Mouse (Mus musculus): ENCODE results near the gene Sema3b.
A peak's percentile ranks its signal among the peaks of the same experiment; 100 is the strongest.

Gene Sema3b

DNA sequence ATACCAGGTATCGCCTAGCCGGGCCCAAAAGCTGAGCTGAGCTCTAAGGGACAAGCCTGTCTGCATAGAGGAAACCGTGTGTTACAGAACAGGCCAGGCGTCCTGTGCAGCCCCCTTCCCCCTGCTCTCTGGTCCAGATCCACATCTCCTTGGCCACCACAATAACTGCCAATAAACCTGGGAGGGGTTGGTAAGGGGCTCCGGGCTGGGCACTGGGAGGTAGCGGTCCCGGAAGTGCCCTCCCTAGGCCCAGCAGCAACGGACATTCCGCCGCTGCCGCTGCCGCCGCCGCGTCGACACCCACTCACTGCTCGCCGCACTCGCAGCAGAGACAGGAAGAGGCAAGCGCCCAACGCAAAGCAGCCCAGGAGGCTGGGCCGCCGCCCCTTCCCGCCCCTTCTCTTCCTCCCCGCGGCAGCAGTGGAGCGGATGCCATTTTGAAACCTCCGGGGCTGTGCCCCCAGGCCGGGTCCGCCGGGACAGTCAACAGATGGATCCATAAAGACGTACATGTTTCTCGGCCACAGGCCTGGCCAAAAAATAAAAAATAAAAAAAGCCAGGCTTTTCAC lies 24.1 kb upstream of the Sema3b start:
- peak; percentile 87 for DNase-seq (ENCODE audit: low spot score)

DNA sequence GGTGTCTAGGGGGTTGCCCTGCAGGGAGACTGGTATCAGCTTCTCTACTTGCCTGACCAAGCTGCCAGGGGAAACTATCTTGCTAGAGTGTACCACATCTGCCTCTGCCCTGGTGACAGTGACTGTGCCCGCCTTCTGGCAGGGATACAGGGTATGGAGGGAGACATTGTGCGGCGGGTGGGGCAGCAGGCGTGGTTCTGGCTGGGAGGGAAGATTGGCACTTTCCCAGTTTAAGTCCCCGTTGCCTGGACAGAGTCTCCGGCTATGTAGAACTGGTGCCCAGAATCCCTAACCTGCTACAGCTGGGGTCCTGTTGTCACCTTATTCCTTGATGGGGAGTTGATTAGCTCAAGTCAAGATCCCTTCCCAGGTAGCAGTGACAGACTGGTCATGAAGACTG lies 23.4 kb upstream of the Sema3b start:
- peak; percentile 42 for DNase-seq (ENCODE audit: low spot score)

DNA sequence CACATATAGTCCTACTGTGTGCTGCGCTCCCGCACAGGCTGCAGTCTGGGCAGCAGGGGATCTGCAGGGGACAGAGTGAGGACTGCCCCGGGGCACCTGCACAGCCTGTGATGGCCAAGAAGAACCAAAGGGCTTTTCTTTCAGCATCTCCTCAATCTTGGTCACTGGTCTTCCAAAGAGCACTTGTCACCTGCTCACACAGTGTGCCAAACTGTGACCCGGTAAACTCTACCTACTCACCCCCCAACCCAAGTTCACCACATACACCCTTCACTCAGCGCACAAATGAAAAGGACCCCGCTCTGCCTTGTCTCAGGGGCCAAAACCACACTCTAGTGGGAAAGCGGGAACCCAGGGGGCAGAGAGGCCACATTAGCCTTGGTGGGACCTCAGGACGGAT lies 22.8 kb upstream of the Sema3b start:
- DNase-seq (ENCODE audit: low spot score), result no peak

DNA sequence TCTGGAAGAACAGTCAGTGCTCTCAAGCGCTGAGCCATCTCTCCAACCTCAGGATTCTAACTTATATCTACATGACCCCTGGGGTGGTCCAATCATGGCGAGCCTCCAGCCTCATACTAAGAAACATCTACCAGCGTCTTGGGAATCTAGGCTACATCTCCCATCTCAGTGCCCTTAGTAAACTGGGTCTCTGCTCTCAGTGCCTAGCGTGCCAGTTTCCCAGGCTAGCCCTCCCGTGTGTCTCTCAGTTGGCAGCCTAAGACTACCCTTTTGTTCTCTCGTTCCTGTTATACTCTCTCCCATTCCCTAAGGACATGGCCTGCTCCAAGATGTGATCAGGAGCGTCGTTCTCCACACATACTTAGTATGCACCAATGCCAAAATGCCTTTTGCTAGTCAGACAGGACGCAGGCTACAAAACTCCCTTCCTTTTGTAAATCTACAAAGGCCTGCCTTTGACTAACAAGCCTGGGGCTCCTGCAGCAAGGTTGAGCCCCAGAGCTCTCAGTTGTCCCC lies 22.3 kb upstream of the Sema3b start:
- no peak for DNase-seq (ENCODE audit: low spot score)

DNA sequence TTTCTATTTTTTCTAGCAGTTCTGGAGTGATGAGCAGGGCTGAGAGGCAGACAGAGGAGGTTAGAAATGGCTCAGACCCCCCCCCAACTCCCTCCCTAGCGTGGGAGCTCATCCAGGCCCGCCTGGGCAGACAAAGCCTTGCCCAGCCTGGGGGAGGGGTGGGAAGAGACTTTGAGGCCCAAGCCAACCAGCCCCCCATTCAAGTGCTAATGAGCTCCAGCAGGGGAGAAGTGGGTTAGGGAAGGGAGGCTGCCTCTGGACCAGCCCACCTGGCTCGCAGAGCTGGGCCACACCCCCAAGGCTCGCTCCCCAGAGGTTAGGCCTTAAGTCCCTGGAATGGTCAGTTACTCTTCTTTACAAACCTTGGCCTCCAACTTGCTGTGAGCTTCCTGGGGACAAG lies 21.5 kb upstream of the Sema3b start:
- no peak for DNase-seq (ENCODE audit: low spot score)

DNA sequence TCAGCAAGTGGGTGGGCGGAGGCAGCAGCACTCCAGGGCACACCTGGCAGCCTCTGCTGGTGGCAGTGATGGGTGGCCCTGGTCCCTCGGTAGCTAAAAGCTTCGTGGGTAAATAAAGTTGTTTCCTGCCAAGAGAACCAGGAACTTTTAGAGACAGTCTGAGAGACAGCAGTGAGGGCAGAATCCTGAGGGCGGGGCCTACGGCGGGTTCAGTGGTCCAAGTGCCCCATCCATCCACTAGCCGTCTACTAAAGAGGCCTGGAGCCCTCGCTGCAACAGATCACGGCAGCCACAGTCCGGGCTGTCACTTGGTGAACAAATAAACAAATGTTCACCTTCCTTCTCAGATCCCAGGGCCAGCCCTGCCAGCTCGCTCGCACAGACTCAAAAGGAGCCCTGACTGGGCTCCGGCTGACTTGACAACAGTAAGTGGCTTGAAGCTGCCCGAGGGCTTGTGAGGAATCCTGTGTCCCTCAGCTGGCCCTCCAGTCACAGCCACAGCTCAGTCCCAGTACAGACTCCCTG lies 20.9 kb upstream of the Sema3b start:
- DNase-seq (ENCODE audit: low spot score), result no peak

DNA sequence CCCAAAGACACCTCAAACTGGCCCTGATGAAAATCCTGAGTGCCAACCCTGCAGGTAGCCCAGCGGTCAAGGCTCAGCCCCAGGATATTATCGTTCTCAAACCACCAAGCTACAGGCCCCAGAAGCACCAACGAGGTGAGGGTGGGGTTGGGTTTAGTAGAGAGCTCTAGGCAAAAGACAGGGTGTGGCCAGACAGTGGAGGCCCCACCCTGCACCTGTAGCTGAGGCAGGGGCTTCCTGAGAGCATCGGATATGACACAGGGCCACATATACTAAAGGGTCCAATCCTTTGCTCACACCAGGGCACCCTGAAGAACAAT lies 20.3 kb upstream of the Sema3b start:
- no peak for DNase-seq (ENCODE audit: low spot score)

DNA sequence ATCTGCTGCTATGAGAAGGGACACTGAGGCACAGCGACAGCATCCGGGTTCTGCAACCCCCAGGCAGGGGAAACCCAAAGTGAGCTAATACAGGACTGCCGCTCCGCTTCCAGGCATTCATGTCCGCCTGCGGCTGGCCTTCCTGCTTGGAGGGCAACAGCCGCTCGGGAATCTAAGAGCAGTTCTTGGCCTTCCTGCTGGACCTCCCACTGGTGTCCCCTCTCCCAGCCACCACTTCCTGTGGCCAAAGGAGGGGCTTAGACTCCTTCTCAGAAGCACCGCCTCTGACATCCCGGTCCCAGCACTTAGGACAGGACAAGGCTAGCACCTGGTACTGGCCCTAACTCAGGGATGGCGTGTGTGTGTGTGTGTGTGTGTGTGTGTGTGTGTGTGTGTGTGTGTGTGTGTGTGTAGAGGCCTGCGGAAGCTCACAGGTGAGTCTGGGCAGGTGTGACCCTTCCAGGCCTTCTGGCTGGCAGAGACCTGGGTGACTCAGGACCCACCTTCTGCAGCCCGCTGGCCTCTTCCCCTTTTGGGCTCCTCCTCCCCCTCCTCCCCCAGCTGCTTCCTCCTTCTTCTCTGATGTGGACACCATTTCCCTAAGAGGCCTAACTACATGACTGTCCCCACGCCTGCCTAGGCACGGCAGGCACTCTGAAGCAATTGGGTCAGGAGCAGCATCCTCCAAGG lies 19.8 kb upstream of the Sema3b start:
- DNase-seq (ENCODE audit: low spot score), result peak; percentile 41

DNA sequence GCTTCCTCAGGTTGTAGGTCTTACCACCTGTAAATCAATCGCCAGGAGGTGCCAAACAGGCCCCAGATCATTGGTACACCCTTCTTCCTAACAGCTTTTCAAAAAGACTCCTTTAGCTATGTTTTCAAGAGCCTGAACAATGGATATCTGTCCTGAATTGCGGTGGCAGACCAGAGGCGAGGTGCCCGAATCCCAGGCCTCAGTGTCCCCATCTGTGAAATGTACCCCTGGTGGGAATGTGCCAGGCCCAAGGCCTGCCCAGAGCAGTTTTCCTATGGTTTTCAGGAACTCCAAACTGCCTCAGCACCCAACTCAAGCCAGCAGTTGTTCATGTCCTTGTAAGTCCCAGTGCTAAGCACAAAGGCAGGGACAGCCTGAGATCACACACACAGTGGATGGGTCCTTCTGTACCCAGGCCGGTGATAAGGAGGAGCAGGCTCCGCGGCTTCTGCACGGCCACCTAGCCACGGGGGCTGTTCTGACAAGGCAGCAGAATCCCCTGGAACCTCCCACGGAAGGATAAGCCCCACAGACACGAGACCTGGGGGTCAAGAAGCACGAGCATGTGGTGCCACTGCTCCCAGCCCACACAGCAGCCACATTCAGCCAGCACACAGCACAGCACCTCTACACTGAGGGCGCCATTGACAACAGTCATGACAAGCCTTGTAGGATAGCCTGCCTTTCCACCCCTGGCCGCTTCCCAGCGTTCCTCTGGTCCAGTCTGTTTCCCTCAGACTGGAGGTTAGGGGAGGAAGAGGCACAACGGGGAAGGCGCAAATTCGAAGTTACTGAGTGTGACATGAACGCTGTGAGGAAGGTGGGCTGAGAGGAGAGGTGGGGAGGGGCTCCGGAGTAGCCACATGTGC lies 18.6 kb upstream of the Sema3b start:
- no peak for DNase-seq (ENCODE audit: low spot score)

DNA sequence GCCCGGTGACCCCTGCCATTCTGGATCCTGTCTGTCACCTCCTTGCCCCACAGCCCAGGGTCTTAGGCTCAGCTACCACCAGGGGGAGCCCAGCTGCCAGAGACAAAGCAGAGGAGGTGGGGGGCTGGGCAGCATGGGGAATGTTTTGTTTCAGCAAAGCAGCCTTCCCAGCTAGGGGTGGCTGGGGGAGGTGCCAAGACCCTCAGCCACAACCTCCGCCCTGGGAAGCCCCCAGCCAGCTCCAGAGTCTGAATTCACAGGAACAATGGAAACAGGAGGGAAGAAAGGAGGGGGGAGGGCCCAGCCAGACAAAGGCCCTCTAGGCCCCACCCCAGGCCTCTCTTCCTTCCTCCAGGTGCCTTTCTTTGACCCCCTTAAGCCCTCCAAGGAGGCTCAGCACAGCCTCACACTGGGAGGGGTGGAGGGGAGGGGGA lies 17.8 kb upstream of the Sema3b start:
- DNase-seq (ENCODE audit: low spot score), result peak; percentile 81

DNA sequence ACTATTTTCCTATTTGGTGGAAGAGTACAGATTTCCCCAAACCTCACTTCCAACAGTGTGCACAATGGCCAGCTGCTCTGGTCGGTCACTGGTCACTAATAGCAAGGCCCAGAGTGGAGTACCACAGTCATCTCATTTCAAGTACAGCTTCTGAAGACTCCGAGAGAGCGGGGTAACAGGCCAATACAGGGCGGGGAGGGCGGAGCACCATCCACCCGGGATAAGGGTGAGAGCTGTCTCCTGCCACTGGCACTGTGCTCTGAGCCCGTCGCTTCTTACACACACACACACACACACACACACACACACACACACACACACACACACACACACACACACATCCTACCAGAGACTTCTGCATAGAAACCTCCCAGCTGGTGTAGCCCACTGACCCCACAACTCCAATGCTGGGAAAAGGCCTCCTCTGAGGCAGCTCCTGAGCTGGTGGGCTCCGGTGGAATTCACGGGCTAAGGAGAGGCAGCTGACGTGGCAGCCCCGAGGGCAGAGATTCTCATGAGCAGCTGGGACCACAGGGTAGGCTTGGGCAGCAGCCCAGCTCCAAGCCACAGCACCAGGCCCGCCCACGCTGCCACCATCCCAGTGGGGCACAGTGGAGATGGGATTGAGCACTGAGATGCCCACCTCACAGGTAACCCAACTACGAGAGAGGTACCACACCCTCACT lies 17.3 kb upstream of the Sema3b start:
- DNase-seq (ENCODE audit: low spot score), result no peak

DNA sequence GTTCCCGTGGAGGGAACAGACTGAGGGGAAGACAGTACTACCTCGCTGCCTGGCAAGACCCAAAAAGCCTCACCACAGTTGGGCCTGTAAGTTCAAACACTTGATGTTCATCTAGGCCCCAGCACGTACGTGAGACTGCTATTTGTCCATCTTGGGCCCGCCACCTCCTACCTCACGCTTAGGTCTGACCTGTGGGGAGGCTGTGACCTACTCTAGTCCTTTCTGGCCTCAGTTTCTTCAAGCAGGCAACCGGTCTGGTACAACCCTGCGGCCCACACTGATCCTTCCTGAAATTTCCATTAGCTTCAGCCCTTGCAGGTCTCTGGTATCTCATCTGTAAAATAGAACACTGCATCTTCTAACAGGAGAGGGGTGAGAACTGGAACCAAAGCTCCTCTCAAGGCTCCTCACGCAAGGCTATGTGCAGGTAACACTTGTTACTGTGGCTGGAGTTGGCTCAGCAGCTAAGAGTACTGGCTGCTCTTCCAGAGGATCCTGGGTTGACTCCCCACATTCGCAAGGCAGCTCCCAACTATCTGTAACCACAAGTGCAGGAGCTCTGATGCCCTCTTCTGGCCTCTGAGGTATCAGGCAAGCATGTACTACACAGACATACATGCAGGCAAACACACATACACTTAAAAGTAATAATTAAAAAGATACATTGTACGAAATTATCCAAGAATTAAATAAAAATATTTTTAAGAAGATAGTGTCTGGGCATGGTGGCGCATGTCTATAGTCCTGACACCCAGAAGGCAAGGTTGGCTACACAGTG lies 16.5 kb upstream of the Sema3b start:
- DNase-seq (ENCODE audit: low spot score), result no peak

DNA sequence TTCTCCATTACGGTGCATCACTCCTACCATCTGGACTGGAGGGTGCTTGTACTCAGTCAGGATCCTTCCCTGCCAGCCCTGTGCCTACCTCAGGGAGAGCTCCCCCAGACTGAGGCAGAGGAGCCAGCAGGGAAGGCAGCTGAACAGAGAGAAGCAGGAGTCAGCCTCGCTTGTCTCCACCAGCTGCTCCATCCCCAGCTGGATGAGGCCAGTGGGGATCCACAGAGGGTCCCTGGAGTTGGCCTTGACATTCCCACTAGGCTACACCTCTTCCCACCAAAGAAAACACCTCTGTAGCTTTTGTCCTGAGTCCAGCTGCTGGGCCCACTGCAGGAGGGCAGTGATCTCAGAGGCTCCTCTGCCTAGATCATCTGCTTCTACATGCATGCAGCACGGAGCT lies 15.9 kb upstream of the Sema3b start:
- DNase-seq (ENCODE audit: low spot score), result no peak

DNA sequence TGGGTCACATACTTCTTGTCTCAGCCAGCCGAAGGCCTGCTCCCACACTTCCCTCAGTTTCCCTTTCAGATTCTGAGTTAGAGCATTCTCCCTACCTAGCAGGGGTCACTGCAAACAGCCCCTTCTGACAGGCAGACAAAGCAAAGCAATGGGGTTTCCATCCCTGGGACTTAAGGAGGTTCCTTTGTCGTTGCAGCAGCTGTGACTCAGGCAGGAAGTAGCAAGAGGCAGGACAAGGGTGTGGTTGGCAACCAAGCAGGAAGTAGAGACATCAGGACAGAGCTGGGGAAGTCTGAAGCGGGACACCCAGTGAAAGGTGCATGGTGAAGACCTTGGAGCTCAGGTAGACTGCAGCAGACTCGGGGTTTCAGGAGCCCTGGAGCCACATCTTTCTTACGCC lies 15.5 kb upstream of the Sema3b start:
- DNase-seq (ENCODE audit: low spot score), result no peak

DNA sequence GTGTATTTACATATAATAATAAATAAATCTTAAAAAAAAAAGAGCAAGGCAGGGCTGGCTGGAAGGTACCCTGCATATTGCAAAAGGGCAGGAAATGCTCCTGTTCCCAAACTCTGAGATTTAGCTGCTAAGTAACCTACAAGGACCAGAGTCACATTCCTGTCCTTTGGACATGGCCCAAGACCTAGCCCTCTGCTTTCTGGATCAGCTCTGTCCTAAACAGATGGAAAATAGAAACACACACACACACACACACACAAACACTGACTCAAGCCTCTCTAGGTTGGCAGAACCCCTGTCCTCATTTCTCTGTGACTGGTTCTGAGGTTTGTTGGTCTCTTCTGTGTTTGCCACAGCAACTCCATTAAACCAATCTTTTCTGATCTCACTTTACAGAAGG lies 11.9 kb upstream of the Sema3b start:
- DNase-seq (ENCODE audit: low spot score), result no peak

DNA sequence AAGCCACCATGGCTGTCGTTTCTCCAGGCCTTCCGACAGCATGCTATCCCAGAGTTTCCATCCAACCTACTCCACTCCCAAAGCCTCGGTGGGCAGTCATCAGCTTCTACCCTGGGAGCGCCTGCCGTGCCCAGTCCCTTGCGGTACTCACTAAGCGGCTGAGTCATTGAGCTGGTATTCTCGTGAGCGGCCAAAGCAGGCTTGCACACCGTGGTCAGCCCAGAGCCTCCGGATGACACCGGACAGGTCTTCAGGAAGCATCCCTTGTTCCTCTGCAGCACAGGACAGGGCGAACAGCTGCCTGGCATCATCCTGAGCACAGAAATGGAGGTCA lies 10.5 kb upstream of the Sema3b start:
- peak; percentile 41 for DNase-seq (ENCODE audit: low spot score)

DNA sequence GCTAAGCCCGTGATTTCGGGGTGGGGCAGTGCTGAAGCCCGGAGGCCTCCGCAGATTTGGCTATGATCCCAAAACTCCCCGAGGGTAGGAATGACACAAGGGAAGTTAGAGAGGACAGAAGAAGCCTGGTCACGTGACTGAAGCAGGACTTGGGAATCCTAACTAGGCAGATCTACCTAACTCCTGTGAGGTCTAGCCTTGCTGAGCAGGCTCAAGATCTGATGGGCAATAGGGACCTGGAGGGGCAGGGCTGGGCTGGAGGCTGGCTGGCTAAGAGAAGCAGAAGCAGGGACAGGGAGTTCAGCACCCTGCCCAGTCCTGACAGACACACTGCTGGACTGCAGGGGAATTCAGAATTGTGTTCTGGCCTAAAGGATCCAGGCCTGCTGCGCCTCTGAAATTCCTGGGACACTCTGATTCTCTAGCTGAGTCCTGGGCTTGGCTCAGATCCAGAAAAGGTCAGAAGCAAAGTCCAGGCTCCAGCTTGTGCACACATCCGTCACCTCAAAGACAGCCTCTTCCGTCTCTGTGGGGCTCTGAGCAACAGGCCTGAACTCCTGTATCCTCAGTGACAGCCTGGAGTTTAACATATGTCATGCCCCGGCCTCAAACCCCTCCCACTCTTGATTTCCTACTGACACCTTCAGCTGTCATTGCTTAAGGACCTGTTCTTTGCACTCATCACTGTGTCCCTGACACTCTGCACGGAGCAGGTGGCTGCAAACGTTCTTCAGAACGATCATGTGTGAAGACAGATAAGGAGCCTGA lies 9.9 kb upstream of the Sema3b start:
- DNase-seq (ENCODE audit: low spot score), result peak; percentile 54

DNA sequence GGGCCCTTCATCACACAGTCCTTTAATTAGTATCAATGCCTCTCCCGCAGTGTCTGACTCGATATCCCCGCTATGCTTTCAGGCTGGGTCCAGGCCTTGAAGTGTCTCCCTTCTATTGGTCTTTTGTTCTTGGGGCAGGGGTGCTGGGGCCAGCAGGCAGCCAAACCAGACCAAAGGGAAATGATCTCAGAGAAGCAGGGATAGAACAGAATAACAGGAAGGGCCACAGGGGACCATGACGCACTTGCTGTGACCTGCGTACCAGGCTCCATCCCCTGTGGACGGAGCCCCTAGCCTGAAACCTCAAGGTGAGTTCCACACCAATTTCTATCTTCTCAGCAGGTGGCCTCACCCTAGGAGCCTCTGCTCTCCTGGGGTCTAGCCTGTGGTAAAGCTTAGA lies 9.1 kb upstream of the Sema3b start:
- no peak for DNase-seq (ENCODE audit: low spot score)

DNA sequence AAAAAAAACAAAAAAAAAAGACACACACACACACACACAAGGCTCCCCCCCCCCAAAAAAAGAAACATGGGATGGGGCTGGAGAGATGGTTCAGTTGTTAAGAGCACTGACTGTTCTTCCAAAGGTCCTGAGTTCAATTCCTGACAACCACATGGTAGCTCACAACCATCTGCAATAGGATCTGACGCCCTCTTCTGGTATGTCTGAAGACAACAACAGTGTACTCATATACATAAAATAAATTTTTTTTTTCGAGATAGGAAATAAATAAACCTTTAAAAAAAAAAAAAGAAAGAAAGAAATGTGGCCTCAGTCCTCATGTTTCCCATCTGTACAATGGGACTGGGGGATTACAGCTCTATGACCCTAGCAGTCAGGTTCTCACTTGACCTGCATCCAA lies 8.4 kb upstream of the Sema3b start:
- no peak for DNase-seq (ENCODE audit: low spot score)

DNA sequence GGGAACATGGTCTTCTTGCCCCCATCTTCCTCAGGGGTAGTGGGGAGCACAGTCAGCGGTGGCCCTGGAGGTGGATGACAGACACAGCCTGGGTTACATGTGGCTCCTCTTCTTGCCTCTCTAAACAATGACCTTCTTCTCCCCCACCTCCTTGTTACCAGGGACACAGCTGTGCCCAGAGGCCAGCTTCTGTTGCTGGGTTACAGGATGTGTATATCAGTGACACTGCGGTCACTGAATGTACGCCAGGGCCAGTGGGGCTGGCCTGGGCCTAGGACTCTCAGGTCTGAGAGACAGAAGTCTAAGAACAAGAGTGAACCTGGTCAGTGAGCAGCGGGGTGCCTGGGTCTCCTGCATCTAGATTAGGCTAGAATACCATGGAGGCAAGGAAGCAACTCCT lies 6.0 kb upstream of the Sema3b start:
- no peak for DNase-seq (ENCODE audit: low spot score)
